Mouse (Mus musculus) hindbrain, postnatal 0 days (tissue): ENCODE measurements around the gene Igfbp6. TPM values are rescaled to one million over a fixed set of nuclear protein-coding genes. Genes with fewer than 3 reads are reported as not detected.

Experiments used
- ATAC-seq: fragments of 200-750 bp; cut with Nextera tagmentation; 2 replicates; pipeline ENCODE4 v1.8.0; 2017; ENCODE audit warnings: mild to moderate bottlenecking, moderate TSS enrichment, moderate library complexity
- DNase-seq: peaks from one replicate; pipeline ENCODE4 v3.0.0-alpha.2; 2015; ENCODE audit warnings: low spot score
- H3K27ac ChIP-seq: fragments of 300-500 bp; sonication (generic); 2 replicates; pipeline ENCODE4 v1.5.1; 2014; ENCODE audit warnings: mild to moderate bottlenecking
- H3K27me3 ChIP-seq: fragments of 300-500 bp; sonication (generic); 2 replicates; pipeline ENCODE4 v1.6.1; 2014; ENCODE audit warnings: low read length, mixed read lengths; ENCODE audit not compliant: insufficient read depth
- H3K36me3 ChIP-seq: fragments of 300-500 bp; sonication (generic); 2 replicates; pipeline ENCODE4 v1.6.1; 2014; ENCODE audit warnings: low read length, mixed read lengths; ENCODE audit not compliant: insufficient read depth
- H3K4me1 ChIP-seq: fragments of 300-500 bp; sonication (generic); 2 replicates; pipeline ENCODE4 v1.6.1; 2014; ENCODE audit warnings: antibody characterized with exemption, low read length, mixed read lengths; ENCODE audit not compliant: insufficient read depth
- H3K4me2 ChIP-seq: fragments of 300-500 bp; sonication (generic); 2 replicates; pipeline ENCODE4 v1.6.1; 2014; ENCODE audit warnings: low read depth, mild to moderate bottlenecking, low read length, moderate library complexity, mixed read lengths
- H3K4me3 ChIP-seq: fragments of 300-500 bp; sonication (generic); 2 replicates; pipeline ENCODE4 v1.5.1; 2014; ENCODE audit warnings: low read length
- H3K9ac ChIP-seq: fragments of 300-500 bp; sonication (generic); replicated peaks from 2 replicates; pipeline ENCODE4 v1.6.1; 2014; ENCODE audit warnings: mild to moderate bottlenecking, low read length, moderate library complexity, mixed read lengths
- H3K9me3 ChIP-seq: fragments of 300-500 bp; sonication (generic); 2 replicates; pipeline ENCODE4 v1.6.1; 2016; ENCODE audit warnings: low read length, mixed read lengths
- CTCF ChIP-seq: IDR thresholded peaks from 2 replicates; pipeline ENCODE4 v1.5.1; 2016; ENCODE audit warnings: antibody characterized with exemption, control low read depth, low read depth
- WGBS: fragments of 180-500 bp; shearing (Covaris S2); extraction: QIAGEN DNeasy Blood & Tissue Kit; methylation state at CpG from one replicate; pipeline ENCODE4 v1.1.7; 2014; 5-methylcytosine and 5-hydroxymethylcytosine counted together
- polyA plus RNA-seq: library from polyadenylated mRNA; unstranded; fragments of >200 nt; fragmentation: Nextera tagmentation; extraction: Ambion mirVana; gene quantifications from 2 replicates; pipeline ENCODE4 v1.2.1, GENCODE M21; 2015
- total RNA-seq: library from RNA; depleted of rRNA; stranded (reverse); fragments of >200 nt; gene quantifications from 2 replicates; pipeline ENCODE4 v1.2.3, GENCODE M21; 2014; rRNA removed

The Igfbp6 gene
- total and polyA plus RNA-seq, 2 experiments from 2014 or later: 11.5 to 12.8 TPM

- no peak overlapping the region for H3K4me2 ChIP-seq
- no peak overlapping the region for H3K27ac ChIP-seq
- no peak for TF ChIP-seq CTCF
- no peaks in the 10 kb centered on the region for H3K36me3 ChIP-seq
- DNase-seq (no peak), ATAC-seq (no peak)
- H3K9me3 ChIP-seq: no peaks in the 10 kb centered on the region
- H3K9ac ChIP-seq: no peak overlapping the region
- H3K27me3 ChIP-seq: no peaks in the 10 kb centered on the region
- H3K4me3 ChIP-seq: no peak overlapping the region
- H3K4me1 ChIP-seq: no peaks in the 10 kb centered on the region
- 85% methylated on average over 4 of the region's 4 CpGs for WGBS
These were observed 50.3 kb downstream of the Igfbp6 start for GRCm38 (mm10) chr15:102194439-102194838.

GRCm38 (mm10) chr15:102195373-102195772 is 51.2 kb downstream of the Igfbp6 start:
- no peaks in the 10 kb centered on the region for H3K36me3 ChIP-seq
- H3K9ac ChIP-seq: no peak overlapping the region
- H3K4me3 ChIP-seq: no peak overlapping the region
- ATAC-seq: no peak
- H3K4me2 ChIP-seq: no peak overlapping the region
- WGBS: 85% methylated on average over 4 of the region's 4 CpGs
- H3K9me3 ChIP-seq: no peaks in the 10 kb centered on the region
- H3K4me1 ChIP-seq: no peaks in the 10 kb centered on the region
- no peak for DNase-seq
- H3K27me3 ChIP-seq: no peaks in the 10 kb centered on the region
- TF ChIP-seq CTCF: no peak
- no peak overlapping the region for H3K27ac ChIP-seq

GRCm38 (mm10) chr15:102198841-102199240 is 54.7 kb downstream of the Igfbp6 start:
- no peak overlapping the region for H3K27ac ChIP-seq
- TF ChIP-seq CTCF: no peak
- no peaks in the 10 kb centered on the region for H3K36me3 ChIP-seq
- H3K27me3 ChIP-seq: no peaks in the 10 kb centered on the region
- no peaks in the 10 kb centered on the region for H3K9me3 ChIP-seq
- no peak overlapping the region for H3K4me2 ChIP-seq
- peaks cover 7% of the 10 kb centered on the region; the same call in 1 of the 2 replicates for H3K4me1 ChIP-seq
- WGBS: 83% methylated on average over 4 of the region's 4 CpGs
- no peak for DNase-seq
- no peak overlapping the region for H3K9ac ChIP-seq
- no peak for ATAC-seq
- no peak overlapping the region for H3K4me3 ChIP-seq

Other genes with a start within 250 kb of the Igfbp6 start
- gene Krt4, start 219.6 kb upstream of the Igfbp6 start, total RNA-seq: not detected in 2 replicates
- gene Krt4, start 219.6 kb upstream of the Igfbp6 start, polyA plus RNA-seq: not detected in 2 replicates
- gene Krt79, start 204.0 kb upstream of the Igfbp6 start, total RNA-seq: 0.21 and 0.65 TPM in 2 replicates
- 0.50 and 0.52 TPM in 2 replicates for gene Krt79, start 204.0 kb upstream of the Igfbp6 start, polyA plus RNA-seq
- not detected in 2 replicates for gene Krt78, start 190.1 kb upstream of the Igfbp6 start, total RNA-seq
- gene Krt78, start 190.1 kb upstream of the Igfbp6 start, polyA plus RNA-seq: not detected in 2 replicates
- gene Krt8, start 139.9 kb upstream of the Igfbp6 start, total RNA-seq: 2.6 and 4.1 TPM in 2 replicates
- gene Krt8, start 139.9 kb upstream of the Igfbp6 start, polyA plus RNA-seq: 5.4 and 6.2 TPM in 2 replicates
- gene Krt18, start 116.2 kb upstream of the Igfbp6 start, total RNA-seq: 3.4 and 5.0 TPM in 2 replicates
- 12.6 and 13.6 TPM in 2 replicates for gene Krt18, start 116.2 kb upstream of the Igfbp6 start, polyA plus RNA-seq
- gene Eif4b, start 70.6 kb upstream of the Igfbp6 start, total RNA-seq: 114 and 121 TPM in 2 replicates
- gene Eif4b, start 70.6 kb upstream of the Igfbp6 start, polyA plus RNA-seq: 63.4 and 65.1 TPM in 2 replicates
- gene Tns2, start 43.9 kb upstream of the Igfbp6 start, total RNA-seq: 9.2 TPM in 2 replicates
- 5.5 and 6.2 TPM in 2 replicates for gene Tns2, start 43.9 kb upstream of the Igfbp6 start, polyA plus RNA-seq
- gene Spryd3, start 8.1 kb upstream of the Igfbp6 start, total RNA-seq: 113 and 118 TPM in 2 replicates
- gene Spryd3, start 8.1 kb upstream of the Igfbp6 start, polyA plus RNA-seq: 98.6 and 110 TPM in 2 replicates
- gene Soat2, start 6.2 kb downstream of the Igfbp6 start, total RNA-seq: 0.16 TPM in 1 of 2 replicates, not detected in the other
- gene Soat2, start 6.2 kb downstream of the Igfbp6 start, polyA plus RNA-seq: 0.09 TPM in 1 of 2 replicates, not detected in the other
- gene Zfp740, start 58.9 kb downstream of the Igfbp6 start, total RNA-seq: 49.5 and 61.0 TPM in 2 replicates
- 33.8 and 37.7 TPM in 2 replicates for gene Zfp740, start 58.9 kb downstream of the Igfbp6 start, polyA plus RNA-seq
- gene Csad, start 60.4 kb downstream of the Igfbp6 start, total RNA-seq: 56.9 and 67.2 TPM in 2 replicates
- 41.8 and 43.1 TPM in 2 replicates for gene Csad, start 60.4 kb downstream of the Igfbp6 start, polyA plus RNA-seq
- 0.40 and 1.2 TPM in 2 replicates for gene Itgb7, start 87.6 kb downstream of the Igfbp6 start, total RNA-seq
- 1.3 and 2.1 TPM in 2 replicates for gene Itgb7, start 87.6 kb downstream of the Igfbp6 start, polyA plus RNA-seq
- 8.8 and 11.4 TPM in 2 replicates for gene Rarg, start 113.2 kb downstream of the Igfbp6 start, total RNA-seq
- 3.8 and 4.4 TPM in 2 replicates for gene Rarg, start 113.2 kb downstream of the Igfbp6 start, polyA plus RNA-seq
- not detected in 2 replicates for gene Gm9918, start 126.2 kb downstream of the Igfbp6 start, total RNA-seq
- 0.06 TPM in 1 of 2 replicates, not detected in the other for gene Gm9918, start 126.2 kb downstream of the Igfbp6 start, polyA plus RNA-seq
- 50.7 and 52.3 TPM in 2 replicates for gene Mfsd5, start 135.1 kb downstream of the Igfbp6 start, total RNA-seq
- gene Mfsd5, start 135.1 kb downstream of the Igfbp6 start, polyA plus RNA-seq: 67.9 and 68.3 TPM in 2 replicates
- 5.3 and 7.3 TPM in 2 replicates for gene Espl1, start 151.9 kb downstream of the Igfbp6 start, total RNA-seq
- 2.3 and 3.8 TPM in 2 replicates for gene Espl1, start 151.9 kb downstream of the Igfbp6 start, polyA plus RNA-seq
- 119 and 139 TPM in 2 replicates for gene Pfdn5, start 181.8 kb downstream of the Igfbp6 start, total RNA-seq
- 531 and 540 TPM in 2 replicates for gene Pfdn5, start 181.8 kb downstream of the Igfbp6 start, polyA plus RNA-seq
- gene Myg1, start 187.3 kb downstream of the Igfbp6 start, total RNA-seq: 56.5 and 58.0 TPM in 2 replicates
- 78.8 and 79.8 TPM in 2 replicates for gene Myg1, start 187.3 kb downstream of the Igfbp6 start, polyA plus RNA-seq
- 19.4 and 25.4 TPM in 2 replicates for gene Aaas, start 206.4 kb downstream of the Igfbp6 start, total RNA-seq
- 31.4 and 36.4 TPM in 2 replicates for gene Aaas, start 206.4 kb downstream of the Igfbp6 start, polyA plus RNA-seq
- gene Sp7, start 222.8 kb downstream of the Igfbp6 start, total RNA-seq: 0.11 and 0.31 TPM in 2 replicates
- 0.38 and 0.40 TPM in 2 replicates for gene Sp7, start 222.8 kb downstream of the Igfbp6 start, polyA plus RNA-seq